20 mouse cellular contexts compared by ENCODE assay signal in genomic region chr2:168761141-168761540, GRCm38 (mm10). TPM values are rescaled to one million over a fixed set of nuclear protein-coding genes. Genes with fewer than 3 reads are reported as not detected.
"Had no signal": no experiment of that assay in that cellular context is flagged by ENCODE, and none has a peak within 500 bp of the region (broad histone marks: within the 10 kb centered on the region; RNA-seq: fewer than 3 reads in every experiment).

No protein-coding gene starts in this region.

- H3K36me3 ChIP-seq: kidney, embryonic 15.5 days; liver, embryonic 13.5 days; stomach, embryonic 15.5 days had no signal

- H3K27ac ChIP-seq: kidney, embryonic 15.5 days; left cerebral cortex, adult 2 months; liver, embryonic 13.5 days; midbrain, embryonic 13.5 days; stomach, embryonic 15.5 days had no signal

- H3K9me3 ChIP-seq: kidney, embryonic 15.5 days; liver, embryonic 13.5 days; midbrain, embryonic 13.5 days; stomach, embryonic 15.5 days had no signal

- ATAC-seq: midbrain, embryonic 13.5 days; midbrain, embryonic 16.5 days had no signal

- DNase-seq: kidney, adult 8-10 months; kidney, postnatal 10 days; kidney, postnatal 36 days; layer of hippocampus, postnatal 36 days; liver, embryonic 13.5 days; lung, adult 2 months; lung, postnatal 14 days; lung, postnatal 4 days; retina, postnatal 1 day; right cerebral cortex, postnatal 25 days; spleen, adult 18-20 months; thymus, postnatal 36 days had no signal

- H3K4me2 ChIP-seq: kidney, embryonic 15.5 days; liver, embryonic 13.5 days; stomach, embryonic 15.5 days had no signal

- H3K4me3 ChIP-seq: kidney, embryonic 15.5 days; left cerebral cortex, adult 2 months; liver, embryonic 13.5 days; stomach, embryonic 15.5 days had no signal

- H3K9ac ChIP-seq: kidney, embryonic 15.5 days; liver, embryonic 13.5 days; stomach, embryonic 15.5 days had no signal

RNA-seq across cellular contexts. Expression of gene Sall4, which starts 6.6 kb away (rescaled TPM):
- total RNA-seq: liver, adult 2 months; megakaryocyte progenitor cell, adult 5-6 weeks had no signal
- polyA plus RNA-seq: liver, adult 2 months; lung, adult 2 months; lung, embryonic 16.5 days had no signal
